ENCODE assay signal across 21 mouse cellular contexts in genomic region chr2:124194041-124194440, GRCm38 (mm10).
DNase-seq lines count a peak whose midpoint lies in the region; ATAC-seq and TF ChIP-seq lines count a peak whose summit lies in the region.
"Had no signal": no experiment of that assay in that cellular context is flagged by ENCODE, and none has a peak within 500 bp of the region (broad histone marks: within the 10 kb centered on the region; RNA-seq: fewer than 3 reads in every experiment).

No protein-coding gene starts in this region.

- DNase-seq in cerebellum, postnatal 14 days: peak; percentile 9 to 43
- no peak for DNase-seq in cerebellum, adult 18-20 months
- DNase-seq in forebrain, embryonic 14.5 days (ENCODE audit: low spot score): peak; percentile 32
- DNase-seq in forebrain, embryonic 10.5 days (ENCODE audit: extremely low spot score, low spot score): no peak
- peak; percentile 44 for DNase-seq in brain, embryonic 14.5 days (ENCODE audit: low read depth)
- DNase-seq in thymus, postnatal 0 days (ENCODE audit: low spot score): no peak
- DNase-seq: adrenal gland, adult 2 months; adrenal gland, postnatal 14 days; gastrocnemius, postnatal 25 days; heart, adult 18-20 months; heart, postnatal 10 days; heart, postnatal 36 days; kidney, adult 11 months had no signal

- H3K4me3 ChIP-seq in forebrain, embryonic 14.5 days (ENCODE audit: low read depth, low read length): no peak overlapping the region
- H3K4me3 ChIP-seq in forebrain, embryonic 10.5 days: no peak overlapping the region
- H3K4me3 ChIP-seq: forebrain, embryonic 15.5 days; heart, embryonic 12.5 days; heart, embryonic 15.5 days; hindbrain, embryonic 10.5 days; hindbrain, embryonic 13.5 days; intestine, embryonic 15.5 days had no signal

- no peak for TF ChIP-seq POLR2A in brain, embryonic 14.5 days (IDR thresholded peaks at IDR 0.05; ENCODE audit: borderline replicate concordance, extremely low read depth, insufficient read depth, insufficient read length, poor library complexity, severe bottlenecking)

- H3K27me3 ChIP-seq in forebrain, embryonic 14.5 days (replicated peaks; ENCODE audit: control insufficient read depth, insufficient read depth, low read length): no peaks in the 10 kb centered on the region
- no peaks in the 10 kb centered on the region for H3K27me3 ChIP-seq in forebrain, embryonic 10.5 days (ENCODE audit: poor library complexity, severe bottlenecking)
- H3K27me3 ChIP-seq: forebrain, embryonic 15.5 days; heart, embryonic 12.5 days; heart, embryonic 15.5 days; hindbrain, embryonic 13.5 days; intestine, embryonic 15.5 days had no signal

- no peaks in the 10 kb centered on the region for H3K36me3 ChIP-seq in forebrain, embryonic 14.5 days (ENCODE audit: control insufficient read depth, insufficient read depth, low read length)
- H3K36me3 ChIP-seq in forebrain, embryonic 10.5 days (replicated peaks): no peaks in the 10 kb centered on the region
- H3K36me3 ChIP-seq: forebrain, embryonic 15.5 days; heart, embryonic 12.5 days; heart, embryonic 15.5 days; hindbrain, embryonic 10.5 days; hindbrain, embryonic 13.5 days; intestine, embryonic 15.5 days had no signal

- no peaks in the 10 kb centered on the region for H3K9me3 ChIP-seq in forebrain, embryonic 14.5 days (replicated peaks; ENCODE audit: control insufficient read depth, low read length)
- H3K9me3 ChIP-seq in forebrain, embryonic 10.5 days: no peaks in the 10 kb centered on the region
- H3K9me3 ChIP-seq: forebrain, embryonic 15.5 days; heart, embryonic 12.5 days; heart, embryonic 15.5 days; hindbrain, embryonic 10.5 days; hindbrain, embryonic 13.5 days; intestine, embryonic 15.5 days had no signal

- H3K4me1 ChIP-seq in forebrain, embryonic 14.5 days (ENCODE audit: control insufficient read depth, insufficient read depth, low read length): no peaks in the 10 kb centered on the region
- no peaks in the 10 kb centered on the region for H3K4me1 ChIP-seq in forebrain, embryonic 10.5 days
- H3K4me1 ChIP-seq: forebrain, embryonic 15.5 days; heart, embryonic 12.5 days; heart, embryonic 15.5 days; hindbrain, embryonic 10.5 days; hindbrain, embryonic 13.5 days; intestine, embryonic 15.5 days had no signal

- no peak for ATAC-seq in forebrain, embryonic 14.5 days
- ATAC-seq: CD4-positive, CD25-positive, alpha-beta regulatory T cell, adult 4 months; forebrain, embryonic 15.5 days; hindbrain, embryonic 16.5 days; intestine, embryonic 15.5 days had no signal

- 69% methylated on average over 5 of the region's 5 CpGs for WGBS in forebrain, embryonic 14.5 days
- 93% methylated on average over 5 of the region's 5 CpGs for WGBS in forebrain, embryonic 10.5 days

- H3K9ac ChIP-seq in forebrain, embryonic 14.5 days (ENCODE audit: low read length): no peak overlapping the region
- H3K9ac ChIP-seq: forebrain, embryonic 15.5 days; heart, embryonic 12.5 days; heart, embryonic 15.5 days; hindbrain, embryonic 13.5 days; intestine, embryonic 15.5 days had no signal

- H3K27ac ChIP-seq in forebrain, embryonic 14.5 days (ENCODE audit: low read depth, low read length): no peak overlapping the region
- no peak overlapping the region for H3K27ac ChIP-seq in forebrain, embryonic 10.5 days
- H3K27ac ChIP-seq: forebrain, embryonic 15.5 days; heart, embryonic 15.5 days; hindbrain, embryonic 10.5 days; hindbrain, embryonic 13.5 days; intestine, embryonic 15.5 days had no signal

- TF ChIP-seq CTCF in brain, embryonic 14.5 days (IDR thresholded peaks at IDR 0.05; ENCODE audit: borderline replicate concordance, extremely low read depth, insufficient read depth, insufficient read length): no peak

- no peak overlapping the region for H3K4me2 ChIP-seq in forebrain, embryonic 14.5 days (ENCODE audit: low read length)
- H3K4me2 ChIP-seq: forebrain, embryonic 15.5 days; heart, embryonic 12.5 days; heart, embryonic 15.5 days; hindbrain, embryonic 13.5 days; intestine, embryonic 15.5 days had no signal

Comparison
In these comparisons a context has a peak if more than half of its experiments do, and no peak if none do; other contexts are left out.
1. DNase-seq: peak in cerebellum, postnatal 14 days (2 of 2), forebrain, embryonic 14.5 days (single experiment) and brain, embryonic 14.5 days (single experiment); none in cerebellum, adult 18-20 months (0 of 2), forebrain, embryonic 10.5 days (single experiment) and thymus, postnatal 0 days (single experiment).